Mouse (Mus musculus) forelimb bud, embryonic 11.5 days (tissue): ENCODE results near the gene Galnt10.

Experiments used
- DNase-seq: peaks from one replicate; pipeline ENCODE4 v3.0.0-alpha.2; 2012; ENCODE audit warnings: low read depth, low spot score

Gene Galnt10

GRCm38 (mm10) chr11:57645018-57645559 is at the start of gene Galnt10:
Gene Galnt10 (plus strand): TSS chr11:57645442.
- peak; percentile 84 for DNase-seq

GRCm38 (mm10) chr11:57595899-57596298 is 49.3 kb upstream of the Galnt10 start:
- no peak for DNase-seq

- DNase-seq, result no peak
Measured at GRCm38 (mm10) chr11:57598161-57598560, 47.1 kb upstream of the Galnt10 start.

- no peak for DNase-seq
Measured at GRCm38 (mm10) chr11:57599304-57599703, 45.9 kb upstream of the Galnt10 start.

GRCm38 (mm10) chr11:57600113-57600512 is 45.1 kb upstream of the Galnt10 start:
- DNase-seq, result peak; percentile 29

- DNase-seq, result no peak
Measured at GRCm38 (mm10) chr11:57600621-57601121, 44.6 kb upstream of the Galnt10 start.

- no peak for DNase-seq
Measured at GRCm38 (mm10) chr11:57601806-57602455, 43.3 kb upstream of the Galnt10 start.

GRCm38 (mm10) chr11:57605086-57605485 is 40.2 kb upstream of the Galnt10 start:
- no peak for DNase-seq

- DNase-seq, result no peak
Measured at GRCm38 (mm10) chr11:57605660-57606059, 39.6 kb upstream of the Galnt10 start.

- DNase-seq, result no peak
Measured at GRCm38 (mm10) chr11:57614502-57614901, 30.7 kb upstream of the Galnt10 start.

GRCm38 (mm10) chr11:57615286-57615685 is 30.0 kb upstream of the Galnt10 start:
- DNase-seq, result no peak

- DNase-seq, result no peak
Measured at GRCm38 (mm10) chr11:57615871-57616270, 29.4 kb upstream of the Galnt10 start.

- peak; percentile 35 for DNase-seq
Measured at GRCm38 (mm10) chr11:57617526-57618264, 27.5 kb upstream of the Galnt10 start.

- DNase-seq, result no peak
Measured at GRCm38 (mm10) chr11:57621472-57621871, 23.8 kb upstream of the Galnt10 start.

- DNase-seq, result no peak
Measured at GRCm38 (mm10) chr11:57621876-57622275, 23.4 kb upstream of the Galnt10 start.

GRCm38 (mm10) chr11:57624490-57624893 is 20.8 kb upstream of the Galnt10 start:
- no peak for DNase-seq

GRCm38 (mm10) chr11:57625465-57625864 is 19.8 kb upstream of the Galnt10 start:
- DNase-seq, result no peak

- DNase-seq, result no peak
Measured at GRCm38 (mm10) chr11:57627086-57627735, 18.0 kb upstream of the Galnt10 start.

GRCm38 (mm10) chr11:57631805-57632485 is 13.3 kb upstream of the Galnt10 start:
- DNase-seq, result no peak

- no peak for DNase-seq
Measured at GRCm38 (mm10) chr11:57633006-57633405, 12.2 kb upstream of the Galnt10 start.

- DNase-seq, result no peak
Measured at GRCm38 (mm10) chr11:57633975-57634585, 11.2 kb upstream of the Galnt10 start.
